Mouse (Mus musculus) layer of hippocampus, adult 18-20 months (tissue): ENCODE results near the gene Reps1. TPM values are rescaled to one million over a fixed set of nuclear protein-coding genes. Genes with fewer than 3 reads are reported as not detected.

Experiments used
- DNase-seq, 2 experiments: peaks; one replicate each; pipeline ENCODE4 v3.0.0; 2022; ENCODE audit warnings: low spot score in 2 of 2
- long read RNA-seq: library from polyadenylated mRNA; stranded (forward); transcript quantifications from one replicate; pipeline ENCODE4 v2.0.0, GENCODE M21; 2021
- total RNA-seq, 2 experiments: library from RNA; stranded (reverse); gene quantifications; 2 replicates each; pipeline ENCODE4 v1.2.3; 2021

The Reps1 gene
- 10 to 100 TPM; 82.2 to 82.6 TPM for total RNA-seq
- long read RNA-seq, transcript Reps1-201 (20 exons, 2,595 nt) = major isoform, 16 of 59 reads
- long read RNA-seq, transcript Reps1-210 (19 exons, 2,537 nt) = minor isoform, 10 of 59 reads
- long read RNA-seq, partial matches to known transcripts = 6 of 59 reads
- long read RNA-seq, other reads (novel, unspliced or antisense) = 27 of 59 reads

GRCm38 (mm10) chr10:18055696-18056390, at the start of gene Reps1:
Gene Reps1, plus strand, starts transcription at chr10:18055861.
- DNase-seq = peak in 1 of 2 experiments; percentile 35

DNA sequence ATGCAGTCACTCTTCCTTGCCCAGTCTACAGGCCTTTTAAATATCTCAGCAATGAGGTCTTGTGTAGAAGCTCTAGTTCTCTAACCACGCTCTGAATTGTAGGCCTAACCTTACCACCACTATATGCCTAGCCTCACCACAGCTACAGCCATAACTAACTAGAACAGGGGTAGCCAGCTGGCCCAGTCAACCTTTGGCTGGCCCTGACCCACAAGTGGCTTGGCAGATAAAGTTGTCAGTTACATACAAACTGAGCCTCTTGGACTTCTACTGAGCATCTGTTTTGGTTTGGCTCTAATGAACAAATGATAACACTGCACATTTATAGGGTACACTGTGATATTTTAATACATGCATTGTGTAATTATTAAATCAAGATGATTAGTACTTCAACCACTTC, 48.9 kb upstream of the Reps1 start:
- no peak for DNase-seq

DNA sequence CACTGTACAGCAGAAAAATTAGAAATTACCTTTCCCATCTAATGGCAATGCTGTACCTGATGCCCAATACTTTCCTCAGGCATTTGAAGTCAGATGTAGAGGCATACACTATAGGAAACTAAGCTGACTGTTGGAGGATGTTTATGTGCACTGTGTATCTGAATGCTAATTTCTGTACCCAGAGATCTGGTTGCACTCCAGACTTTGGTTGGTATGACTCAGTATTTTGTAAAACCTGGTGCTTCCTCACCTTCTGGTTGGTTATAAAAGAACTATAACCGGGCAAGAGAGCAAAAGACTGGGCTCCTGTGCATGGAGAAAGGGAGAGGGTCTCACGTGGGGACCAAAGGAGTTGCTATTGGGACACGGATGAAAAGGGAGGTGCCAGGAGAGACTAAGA, 48.4 kb upstream of the Reps1 start:
- DNase-seq = peak in 1 of 2 experiments; percentile 40

- DNase-seq = no peak
These were observed 47.5 kb upstream of the Reps1 start for GRCm38 (mm10) chr10:18008118-18008517.

DNA sequence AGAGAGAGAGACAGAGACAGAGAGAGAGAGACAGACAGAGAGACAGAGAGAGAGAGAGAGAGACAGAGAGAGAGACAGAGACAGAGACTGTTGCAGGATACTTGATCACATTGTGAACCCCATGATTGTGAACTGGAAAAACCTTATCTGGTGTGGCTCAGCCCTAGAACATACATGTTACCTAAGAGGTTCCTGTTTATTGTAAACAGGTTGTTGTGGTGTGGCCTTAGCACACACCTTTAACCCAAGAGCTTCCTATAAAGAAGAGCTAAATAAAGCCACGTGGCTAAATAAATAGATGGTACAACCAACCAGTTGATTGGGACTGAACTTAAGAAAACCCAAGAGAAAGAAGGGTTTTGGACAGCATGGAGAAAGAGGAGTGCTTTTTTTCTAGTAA, 45.9 kb upstream of the Reps1 start:
- DNase-seq = no peak

DNA sequence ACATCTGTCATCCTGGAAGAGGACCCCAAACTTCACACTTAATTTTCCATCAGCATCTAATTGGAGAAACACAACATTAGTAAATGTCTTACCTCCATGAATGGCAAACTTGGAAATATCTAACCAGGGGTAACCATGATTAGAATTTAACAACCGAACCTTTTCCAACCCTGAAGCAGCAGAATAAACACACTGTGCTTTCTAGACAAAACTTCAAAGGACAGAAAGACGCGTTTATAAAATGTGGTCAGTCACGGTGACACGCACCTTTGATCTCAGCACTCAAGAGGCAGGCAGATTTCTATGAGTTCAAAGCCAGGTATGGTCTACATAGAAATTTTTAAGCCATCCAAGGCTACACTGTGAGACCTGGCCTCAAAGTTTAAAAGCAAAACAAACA, 43.9 kb upstream of the Reps1 start:
- DNase-seq = no peak

- DNase-seq = no peak
These were observed 35.2 kb upstream of the Reps1 start for GRCm38 (mm10) chr10:18020443-18020842.

- peak in 1 of 2 experiments; percentile 39 for DNase-seq
These were observed 34.8 kb upstream of the Reps1 start for GRCm38 (mm10) chr10:18020846-18021245.

- peak in 1 of 2 experiments; percentile 27 for DNase-seq
These were observed 33.9 kb upstream of the Reps1 start for GRCm38 (mm10) chr10:18021576-18022311.

- peak in 1 of 2 experiments; percentile 60 for DNase-seq
These were observed 33.3 kb upstream of the Reps1 start for GRCm38 (mm10) chr10:18022312-18022711.

- peak in 1 of 2 experiments; percentile 62 for DNase-seq
These were observed 32.8 kb upstream of the Reps1 start, which contains the start of gene Abracl for GRCm38 (mm10) chr10:18022741-18023347. Gene Abracl, minus strand, starts transcription at chr10:18023288.

DNA sequence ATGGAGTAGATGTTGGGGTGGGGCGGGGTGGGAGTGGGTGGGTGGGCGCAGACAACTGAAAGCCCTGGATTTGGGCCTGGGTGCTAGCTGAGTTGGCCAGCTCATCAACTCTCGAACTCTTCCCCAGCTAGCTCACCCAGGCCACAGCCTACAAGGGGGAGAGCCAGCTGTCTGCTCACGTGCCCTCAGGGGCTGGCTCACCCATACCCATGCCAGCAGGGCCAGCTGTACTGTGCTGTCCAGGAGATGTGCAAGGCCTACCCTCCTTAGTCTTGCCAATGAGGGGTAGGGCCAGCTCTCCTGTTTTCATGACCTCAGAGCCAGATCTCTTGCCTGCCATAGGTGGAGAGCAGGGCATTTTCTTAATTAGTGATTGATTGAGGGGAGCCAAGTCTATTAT, 21.3 kb upstream of the Reps1 start:
- DNase-seq = no peak

DNA sequence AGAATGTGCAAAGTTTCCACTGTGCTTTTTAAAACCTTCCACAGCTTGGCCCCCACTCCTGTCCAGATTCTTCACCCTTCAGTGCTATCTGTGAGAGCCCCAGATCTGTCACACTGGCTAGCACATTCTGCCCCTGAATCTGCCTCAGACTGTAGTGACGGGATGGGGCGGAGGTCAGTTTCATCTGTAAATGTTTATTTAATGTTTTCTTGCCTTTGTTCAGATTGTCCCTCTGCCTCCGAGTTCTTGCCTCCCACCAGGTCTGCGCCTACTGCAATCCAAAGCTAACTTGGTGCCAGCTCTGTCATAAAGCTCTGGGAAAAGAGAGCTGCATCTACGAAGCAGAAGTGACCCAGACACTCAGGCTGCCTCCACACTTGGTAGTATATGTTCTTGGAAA, 18.8 kb upstream of the Reps1 start:
- no peak for DNase-seq

DNA sequence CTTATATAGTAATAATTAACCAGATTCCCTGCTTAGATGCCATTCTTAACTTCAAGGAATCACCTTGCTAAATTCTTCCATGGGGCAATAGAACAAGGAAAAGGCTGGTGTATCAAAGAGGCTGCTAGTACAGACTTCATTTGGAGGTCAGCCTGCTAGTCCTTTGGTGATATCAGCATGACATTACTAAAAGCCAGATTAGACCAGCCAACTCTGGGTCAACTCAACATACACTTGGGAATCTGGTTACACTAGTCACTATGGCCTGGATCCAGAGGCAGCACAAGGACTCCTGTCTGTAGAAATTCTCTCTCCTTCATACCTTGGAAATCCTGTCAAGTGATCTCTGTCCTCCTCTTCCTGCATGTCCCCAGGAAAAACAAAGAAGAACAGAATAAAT, 9.3 kb upstream of the Reps1 start:
- no peak for DNase-seq

- DNase-seq = no peak
These were observed 8.1 kb upstream of the Reps1 start for GRCm38 (mm10) chr10:18047380-18048146.

DNA sequence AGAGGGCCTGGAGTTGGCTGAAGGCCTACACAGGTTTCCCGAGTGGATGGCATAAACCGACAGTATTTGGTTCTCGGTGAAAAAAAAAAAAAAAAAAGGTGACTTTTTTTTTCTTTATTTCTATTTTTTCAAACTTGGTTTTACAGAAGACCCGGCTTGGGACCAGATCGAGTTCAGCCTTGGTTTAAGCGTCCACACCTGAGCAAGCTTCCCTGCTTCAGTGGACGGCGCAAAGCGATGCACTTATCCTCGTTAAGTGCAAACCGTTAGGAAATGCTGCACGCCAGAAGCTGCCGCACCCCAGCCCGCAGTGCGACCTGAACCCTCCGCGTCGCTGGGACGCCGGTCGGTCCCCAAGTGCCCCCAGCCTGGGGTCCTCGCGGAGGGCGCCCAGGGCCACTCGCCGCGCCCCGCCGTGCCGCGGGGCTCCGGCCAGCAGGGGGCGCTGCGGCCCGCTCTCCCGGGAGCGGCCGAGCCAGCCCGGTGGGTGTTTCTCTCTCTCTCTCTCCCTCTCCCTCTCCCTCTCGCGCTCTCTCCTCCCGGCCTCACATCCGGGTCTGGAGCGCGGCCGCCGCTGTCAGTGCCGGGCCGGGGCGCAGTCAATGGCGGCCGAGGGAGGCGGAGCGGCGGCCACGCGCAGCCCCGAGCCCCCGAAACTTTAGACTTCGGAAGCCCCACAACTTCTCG, 509 bp upstream of the Reps1 start:
- DNase-seq = peak; percentile 72 to 86

- no peak for DNase-seq
These were observed 707 bp downstream of the Reps1 start for GRCm38 (mm10) chr10:18056391-18056745.

DNA sequence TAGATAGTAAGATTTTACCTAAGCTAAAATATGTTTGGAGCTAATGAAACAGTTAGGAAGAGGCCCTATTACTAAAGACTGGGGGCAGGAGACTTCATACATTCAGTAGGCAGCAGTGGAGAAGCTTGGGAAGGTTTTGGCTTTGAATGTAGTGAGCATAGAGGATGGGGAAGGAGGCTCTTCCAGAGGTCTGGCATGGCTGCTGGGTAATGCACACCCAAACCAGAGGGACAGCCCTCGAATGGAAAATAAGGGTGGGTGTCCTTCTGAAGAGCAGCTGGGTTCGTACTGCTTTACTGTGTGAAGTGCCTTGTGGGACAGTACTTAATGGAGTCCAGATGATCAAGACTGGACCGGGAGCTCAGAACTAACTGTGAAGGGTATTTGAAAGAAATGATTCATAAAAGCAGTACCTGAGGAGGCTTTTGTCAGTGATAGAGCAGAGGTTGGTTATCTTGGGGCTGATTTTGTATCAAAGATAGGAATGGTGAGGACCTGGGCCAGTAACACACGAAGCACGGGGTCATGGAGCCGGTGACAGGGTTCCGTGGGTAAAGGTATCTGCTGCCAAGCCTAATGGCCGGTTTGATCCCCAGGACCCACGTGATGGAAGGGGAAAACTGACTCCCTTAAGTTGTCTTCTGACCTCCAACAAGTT, 3.1 kb downstream of the Reps1 start:
- no peak for DNase-seq

DNA sequence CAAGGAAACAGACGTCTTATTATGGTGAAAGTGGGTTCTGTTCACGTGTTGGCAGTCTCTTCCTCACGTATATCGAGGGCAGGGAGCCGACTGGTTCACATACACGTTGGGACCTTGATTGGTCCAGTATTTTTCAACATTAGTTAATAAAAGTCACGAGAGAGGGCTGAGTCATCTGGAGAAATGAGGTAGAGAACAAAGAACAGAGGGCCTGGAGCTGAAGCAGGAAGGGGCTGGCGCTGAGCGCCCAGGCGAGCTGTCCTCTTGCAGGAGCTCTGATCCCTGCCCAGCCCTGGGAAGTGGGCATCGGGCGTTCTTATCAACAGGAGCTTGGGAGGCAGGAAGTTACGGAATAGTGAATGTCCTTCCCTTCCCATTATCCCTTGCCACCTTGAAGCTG, 4.1 kb downstream of the Reps1 start:
- DNase-seq = no peak

- no peak for DNase-seq
These were observed 5.1 kb downstream of the Reps1 start for GRCm38 (mm10) chr10:18060778-18061177.
